Mouse (Mus musculus) heart, postnatal 0 days (tissue): ENCODE results near the gene Plekhg3.

Experiments
- CTCF ChIP-seq: IDR thresholded peaks from 2 replicates; pipeline ENCODE4 v1.5.1; 2016; ENCODE audit warnings: antibody characterized with exemption, control low read depth, low read depth
- EP300 ChIP-seq: IDR thresholded peaks from 2 replicates; pipeline ENCODE4 v1.6.1; 2016; ENCODE audit warnings: antibody characterized with exemption, low read depth

GRCm38 (mm10) chr12:76531986-76532925 is 1.6 kb downstream of the Plekhg3 start:
- TF ChIP-seq CTCF (no peak), EP300 (no peak)
